Mouse (Mus musculus): Measurements from ENCODE around the gene Edaradd.

Edaradd gene

GRCm38 (mm10) chr13:12519955-12520584 is at the start of gene Edaradd:
Gene Edaradd (minus strand): TSS chr13:12520438.
- peak; percentile 69 for DNase-seq (ENCODE audit: inconsistent ontology term)

GRCm38 (mm10) chr13:12569741-12570140 is 49.5 kb upstream of the Edaradd start:
- DNase-seq (ENCODE audit: inconsistent ontology term): no peak

GRCm38 (mm10) chr13:12568597-12569469 is 48.6 kb upstream of the Edaradd start:
- no peak for DNase-seq (ENCODE audit: inconsistent ontology term)

- no peak for DNase-seq (ENCODE audit: inconsistent ontology term)
Measured at GRCm38 (mm10) chr13:12567936-12568335, 47.7 kb upstream of the Edaradd start.

DNA sequence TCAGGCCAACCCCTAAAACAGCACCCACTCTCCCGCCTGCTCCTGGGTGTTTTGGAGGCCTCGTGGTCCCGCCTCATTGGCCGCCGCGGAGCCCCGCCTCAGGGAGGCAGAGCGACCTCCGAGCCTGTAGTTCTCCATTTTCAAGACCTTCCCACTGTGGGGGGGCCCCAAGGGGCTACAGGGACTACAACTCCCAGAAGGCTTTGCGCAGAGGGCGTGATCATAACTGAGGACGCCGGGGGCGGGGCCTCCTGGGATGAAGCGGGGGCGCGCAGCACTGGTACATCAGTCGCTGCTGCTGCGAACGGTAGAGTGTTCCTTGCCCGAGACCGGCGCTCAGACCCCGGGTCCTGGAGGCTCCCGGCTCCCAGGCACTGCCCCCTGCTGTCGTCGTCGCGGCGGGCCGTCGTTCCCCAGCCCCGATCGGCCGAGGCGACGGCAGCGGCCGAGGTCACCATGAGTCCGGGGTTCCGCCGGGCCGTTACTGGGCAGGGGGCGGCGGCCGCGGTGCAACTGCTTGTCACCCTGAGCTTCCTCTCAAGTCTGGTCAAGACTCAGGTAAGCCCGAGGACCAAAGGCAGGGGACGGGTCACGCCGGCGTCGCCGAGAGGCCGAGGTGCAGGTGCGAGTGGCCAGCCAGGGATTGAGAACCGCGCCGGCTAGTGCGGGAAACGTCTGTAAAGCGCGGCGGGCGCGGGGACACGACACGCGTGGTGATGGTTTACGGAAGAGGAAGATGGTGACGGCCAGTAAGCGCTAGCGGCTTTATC is 45.6 kb upstream of the Edaradd start, which contains the start of gene Ero1lb:
Gene Ero1lb (plus strand): TSS at position 254 of the 770 bp plus-strand sequence.
- peak; percentile 99 for DNase-seq (ENCODE audit: inconsistent ontology term)

DNA sequence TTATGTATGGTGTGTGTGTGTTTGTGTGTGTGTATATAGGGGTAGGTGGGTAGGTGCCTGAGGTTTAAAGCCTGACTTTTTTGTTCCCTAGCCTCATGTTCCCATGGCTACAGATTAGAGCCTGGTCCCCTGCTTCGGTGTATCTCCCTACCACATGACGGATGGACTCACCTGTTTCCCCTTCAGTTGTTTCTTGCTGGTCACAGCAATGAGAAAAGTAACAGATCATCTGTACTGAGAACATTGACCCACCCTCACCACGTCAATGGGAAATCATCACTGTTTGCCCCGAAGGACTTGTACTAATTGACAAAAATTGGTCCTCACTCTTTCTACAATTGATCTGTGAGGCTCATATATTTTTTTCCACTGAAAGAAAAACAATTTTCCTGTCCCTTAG is 42.0 kb upstream of the Edaradd start:
- no peak for DNase-seq (ENCODE audit: inconsistent ontology term)

DNA sequence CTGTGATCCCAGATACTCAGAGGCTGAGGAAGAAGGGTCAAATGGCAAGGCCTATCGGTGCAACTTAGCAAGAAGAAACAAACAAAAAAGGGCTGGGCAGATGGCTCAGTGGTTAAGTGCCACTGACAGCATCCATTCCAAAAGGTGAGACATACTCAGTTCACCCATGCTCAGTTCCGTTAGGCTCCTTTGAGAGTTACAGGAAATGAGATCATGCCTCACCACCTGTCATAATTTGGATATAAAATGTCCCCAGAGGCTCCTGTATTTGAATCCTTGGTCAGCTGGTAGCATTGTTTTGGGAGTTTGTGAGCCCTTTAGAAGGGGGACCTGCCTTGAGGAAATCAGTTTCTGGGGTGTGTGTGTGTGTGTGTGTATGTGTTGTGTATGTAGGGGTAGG is 41.5 kb upstream of the Edaradd start:
- DNase-seq (ENCODE audit: inconsistent ontology term): no peak

- DNase-seq (ENCODE audit: inconsistent ontology term): peak; percentile 0
Measured at GRCm38 (mm10) chr13:12559462-12560120, 39.4 kb upstream of the Edaradd start.

GRCm38 (mm10) chr13:12559044-12559443 is 38.8 kb upstream of the Edaradd start:
- DNase-seq (ENCODE audit: inconsistent ontology term): no peak

- DNase-seq (ENCODE audit: inconsistent ontology term): no peak
Measured at GRCm38 (mm10) chr13:12554211-12554610, 34.0 kb upstream of the Edaradd start.

DNA sequence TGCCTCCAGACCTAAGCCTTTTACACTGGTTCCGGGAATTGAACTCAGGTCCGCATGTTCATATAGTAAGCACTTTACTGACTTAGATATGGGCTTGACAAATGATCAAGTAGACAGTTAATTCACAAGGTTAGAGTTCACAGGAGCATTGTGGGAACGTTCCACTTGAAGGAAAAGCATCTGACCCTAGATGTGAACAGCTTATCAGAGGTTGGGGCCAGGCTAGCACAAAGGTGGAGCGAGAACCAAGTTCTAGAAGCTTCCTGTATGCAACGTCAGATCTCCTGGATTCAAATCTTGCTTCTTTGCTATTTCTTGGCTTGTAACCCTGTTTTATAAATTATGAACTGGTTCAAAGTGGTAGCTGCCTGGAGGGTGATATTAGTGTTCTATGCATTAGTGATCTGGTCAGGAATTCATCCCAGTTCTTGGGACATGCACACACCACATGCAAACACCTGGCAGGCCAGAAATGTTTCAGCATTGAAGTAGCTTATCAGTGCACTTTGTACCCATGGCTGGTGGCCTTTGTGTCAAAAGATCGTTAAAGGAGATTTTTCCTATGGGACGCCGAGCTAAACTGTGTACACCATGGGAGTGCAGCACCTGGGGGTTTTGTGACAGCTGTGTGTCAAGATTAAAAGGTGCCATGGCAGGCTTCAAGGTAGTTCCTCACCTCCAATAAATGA is 23.8 kb upstream of the Edaradd start:
- DNase-seq (ENCODE audit: inconsistent ontology term): no peak

- DNase-seq (ENCODE audit: inconsistent ontology term): no peak
Measured at GRCm38 (mm10) chr13:12543246-12543645, 23.0 kb upstream of the Edaradd start.

GRCm38 (mm10) chr13:12542006-12542981 is 22.1 kb upstream of the Edaradd start:
- DNase-seq (ENCODE audit: inconsistent ontology term): peak; percentile 66

DNA sequence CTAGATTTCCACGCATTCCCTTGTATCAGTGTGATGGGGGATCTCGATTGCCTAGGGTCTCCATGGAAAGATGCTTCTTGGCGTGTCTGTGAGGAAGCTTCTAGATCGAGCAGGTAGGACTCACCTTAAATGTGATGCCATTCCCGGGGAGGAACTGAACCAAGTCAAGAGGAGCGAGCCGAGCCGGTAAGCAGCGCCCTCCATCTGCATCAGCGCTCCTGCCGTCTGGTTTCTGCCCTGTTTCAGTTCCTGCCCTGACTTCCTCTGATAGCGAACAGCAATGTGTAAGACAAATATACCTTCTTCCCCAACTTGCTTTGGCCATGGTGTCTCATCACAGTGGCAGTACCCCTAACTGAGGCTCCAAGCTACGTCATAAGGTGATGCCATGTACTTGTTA is 19.9 kb upstream of the Edaradd start:
- no peak for DNase-seq (ENCODE audit: inconsistent ontology term)

GRCm38 (mm10) chr13:12539716-12540115 is 19.5 kb upstream of the Edaradd start:
- DNase-seq (ENCODE audit: inconsistent ontology term): no peak

- DNase-seq (ENCODE audit: inconsistent ontology term): no peak
Measured at GRCm38 (mm10) chr13:12537971-12538370, 17.7 kb upstream of the Edaradd start.

DNA sequence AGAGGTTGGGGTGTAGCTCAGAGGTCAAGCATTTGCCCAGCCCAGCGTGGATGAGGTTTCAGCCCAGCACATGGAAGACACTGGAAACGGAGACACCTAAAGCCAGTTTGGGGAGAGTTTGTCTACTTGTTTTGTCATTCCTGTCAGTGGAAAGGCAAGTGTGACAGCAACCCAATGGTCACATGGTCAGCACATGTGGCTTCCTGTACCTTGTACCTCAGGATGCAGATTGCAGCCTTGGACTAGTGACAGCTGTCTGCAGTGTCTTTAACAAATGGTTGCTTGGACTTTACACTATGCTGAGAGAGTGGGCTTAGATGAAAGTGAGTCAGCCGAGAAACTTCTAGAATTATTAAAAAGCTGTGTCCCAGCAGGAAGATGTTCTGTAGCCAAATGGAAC is 14.4 kb upstream of the Edaradd start:
- DNase-seq (ENCODE audit: inconsistent ontology term): no peak

- DNase-seq (ENCODE audit: inconsistent ontology term): no peak
Measured at GRCm38 (mm10) chr13:12525678-12526077, 5.4 kb upstream of the Edaradd start.

GRCm38 (mm10) chr13:12522346-12522745 is 2.1 kb upstream of the Edaradd start:
- DNase-seq (ENCODE audit: inconsistent ontology term): no peak

GRCm38 (mm10) chr13:12519371-12519770 is 867 bp downstream of the Edaradd start:
- no peak for DNase-seq (ENCODE audit: inconsistent ontology term)

Data from Muller cell, postnatal 12 days (primary cell).